Mouse (Mus musculus) heart, postnatal 0 days (tissue): ENCODE measurements around the gene Itgb2.

Experiments used
- CTCF ChIP-seq: IDR thresholded peaks from 2 replicates; pipeline ENCODE4 v1.5.1; 2016; ENCODE audit warnings: antibody characterized with exemption, control low read depth, low read depth
- EP300 ChIP-seq: IDR thresholded peaks from 2 replicates; pipeline ENCODE4 v1.6.1; 2016; ENCODE audit warnings: antibody characterized with exemption, low read depth

DNA sequence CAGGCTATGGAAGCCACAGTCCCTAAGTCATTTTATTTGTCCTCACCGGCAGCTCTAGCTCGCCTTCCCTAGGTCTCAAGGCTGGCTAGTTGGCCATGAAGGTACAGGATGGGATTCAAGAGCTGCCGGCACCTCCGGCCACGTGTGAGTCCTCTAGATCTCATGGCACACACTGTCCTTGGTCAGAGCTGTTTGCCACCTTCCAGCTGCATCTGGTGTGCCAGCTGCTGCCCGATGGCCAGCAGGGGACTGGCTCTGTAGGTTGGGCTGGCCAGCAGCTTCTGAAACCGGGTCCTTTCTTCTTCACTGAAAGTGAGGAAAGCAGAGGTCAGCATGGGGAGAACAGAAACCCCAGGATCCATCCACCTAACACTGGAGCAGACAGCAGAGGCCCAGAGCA, 41.9 kb upstream of the Itgb2 start:
- TF ChIP-seq CTCF (no peak), EP300 (no peak)
